Mouse (Mus musculus) intestine, embryonic 14.5 days (tissue): ENCODE data around the gene Ccl3. TPM values are rescaled to one million over a fixed set of nuclear protein-coding genes. Genes with fewer than 3 reads are reported as not detected.

Experiments
- ATAC-seq: fragments of 200-750 bp; cut with Nextera tagmentation; replicated peaks from 2 replicates; pipeline ENCODE4 v1.8.0; 2017; ENCODE audit warnings: low read depth, moderate number of reproducible peaks, moderate TSS enrichment, moderate library complexity; ENCODE audit not compliant: low FRiP score, low TSS enrichment
- DNase-seq: peaks from one replicate; pipeline ENCODE4 v3.0.0-alpha.2; 2018; ENCODE audit warnings: low spot score
- H3K27ac ChIP-seq: fragments of 300-500 bp; sonication (generic); 2 replicates; pipeline ENCODE4 v1.5.1; 2014; ENCODE audit warnings: low read depth, mild to moderate bottlenecking, control low read depth
- H3K27me3 ChIP-seq: fragments of 300-500 bp; sonication (generic); replicated peaks from 2 replicates; pipeline ENCODE4 v1.6.1; 2014; ENCODE audit warnings: low read length, control low read depth; ENCODE audit not compliant: control insufficient read depth, insufficient read depth
- H3K36me3 ChIP-seq: fragments of 300-500 bp; sonication (generic); 2 replicates; pipeline ENCODE4 v1.6.1; 2014; ENCODE audit warnings: low read length, control low read depth; ENCODE audit not compliant: control insufficient read depth, insufficient read depth
- H3K4me1 ChIP-seq: fragments of 300-500 bp; sonication (generic); replicated peaks from 2 replicates; pipeline ENCODE4 v1.6.1; 2014; ENCODE audit warnings: low read length, control low read depth, mixed read lengths; ENCODE audit not compliant: control insufficient read depth, insufficient read depth
- H3K4me2 ChIP-seq: fragments of 300-500 bp; sonication (generic); 2 replicates; pipeline ENCODE4 v1.6.1; 2014; ENCODE audit warnings: low read length
- H3K4me3 ChIP-seq: fragments of 300-500 bp; sonication (generic); 2 replicates; pipeline ENCODE4 v1.5.1; 2014; ENCODE audit warnings: low read depth, low read length, control low read depth, mixed read lengths
- H3K9ac ChIP-seq: fragments of 300-500 bp; sonication (generic); 2 replicates; pipeline ENCODE4 v1.6.1; 2014; ENCODE audit warnings: mild to moderate bottlenecking, low read length
- H3K9me3 ChIP-seq: fragments of 300-500 bp; sonication (generic); 2 replicates; pipeline ENCODE4 v1.6.1; 2016; ENCODE audit warnings: low read length, control low read depth; ENCODE audit not compliant: control insufficient read depth
- WGBS: fragments of 180-500 bp; shearing (Covaris S2); extraction: QIAGEN DNeasy Blood & Tissue Kit; methylation state at CpG from one replicate; pipeline ENCODE4 v1.1.7; 2014; 5-methylcytosine and 5-hydroxymethylcytosine counted together
- polyA plus RNA-seq: library from polyadenylated mRNA; unstranded; fragments of >200 nt; fragmentation: Nextera tagmentation; extraction: Ambion mirVana; gene quantifications from 2 replicates; pipeline ENCODE4 v1.2.1, GENCODE M21; 2014

Gene Ccl3
- polyA plus RNA-seq, 1 experiment from 2014 or later = 0.65 TPM

DNA sequence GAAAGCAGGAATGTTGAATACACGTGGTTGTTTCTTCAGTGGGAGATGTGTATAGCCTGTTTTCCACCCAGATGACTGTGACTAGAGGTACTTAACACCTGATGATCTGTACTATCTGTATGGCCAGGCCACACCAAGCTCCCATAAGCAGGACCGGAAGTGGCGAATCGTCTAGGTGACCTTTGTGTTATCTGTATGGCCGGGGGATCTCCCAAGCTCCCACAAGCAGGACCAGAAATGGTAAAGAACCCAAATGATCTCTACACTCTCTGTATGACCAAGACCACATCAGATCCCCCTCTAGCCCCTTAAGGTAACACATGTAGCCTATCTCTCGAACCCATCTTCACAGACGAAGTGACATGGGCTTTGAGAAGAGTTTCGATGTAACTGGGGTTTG lies 5.5 kb upstream of the Ccl3 start:
- Histone ChIP-seq H3K27me3 (no peaks in the 10 kb centered on the region), H3K4me3 (no peak overlapping the region), H3K4me2 (no peak overlapping the region), H3K36me3 (no peaks in the 10 kb centered on the region), H3K9ac (no peak overlapping the region), H3K4me1 (no peaks in the 10 kb centered on the region), H3K9me3 (no peaks in the 10 kb centered on the region), H3K27ac (no peak overlapping the region)
- ATAC-seq (no peak), DNase-seq (no peak)
- WGBS = 92% methylated on average over 8 of the region's 8 CpGs

DNA sequence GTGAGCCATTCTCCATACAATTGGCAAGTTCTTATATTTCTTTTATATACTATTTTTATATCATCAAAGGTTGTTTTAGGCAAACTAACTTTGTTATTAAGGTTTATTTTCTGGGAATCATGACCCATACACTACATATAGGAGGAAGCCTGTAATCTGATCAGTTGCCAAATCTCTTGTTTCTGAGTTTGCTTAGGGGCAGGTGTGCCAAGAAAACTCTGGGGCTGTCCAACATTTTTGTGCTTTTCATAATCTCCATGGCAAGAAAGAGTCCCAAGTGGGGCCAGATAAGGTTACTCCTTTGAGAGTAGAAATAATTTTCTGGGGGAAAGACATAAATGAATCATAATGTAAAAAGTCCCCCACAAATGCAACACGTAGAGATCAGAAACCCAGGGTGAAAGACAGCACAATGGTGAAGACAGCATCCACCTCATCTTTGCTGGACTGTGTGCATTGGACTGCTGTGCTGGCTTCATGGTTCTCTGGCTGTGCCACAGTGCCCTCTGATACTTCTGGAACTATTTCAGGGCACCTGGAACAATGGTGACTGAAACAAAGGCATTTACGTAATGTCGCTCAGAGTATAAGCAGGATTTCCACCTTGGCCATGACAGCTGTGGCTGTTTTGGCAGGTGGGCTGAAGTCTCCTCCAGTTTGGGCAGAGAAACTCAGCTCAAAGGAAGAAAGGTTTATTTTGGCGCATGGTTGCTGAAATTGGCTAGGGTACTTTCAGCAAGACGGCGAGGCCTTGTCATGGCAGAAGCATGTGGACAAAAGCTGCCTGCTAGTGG lies 2.6 kb downstream of the Ccl3 start:
- H3K27ac ChIP-seq = no peak overlapping the region
- no peaks in the 10 kb centered on the region for H3K9me3 ChIP-seq
- no peak overlapping the region for H3K9ac ChIP-seq
- no peak overlapping the region for H3K4me3 ChIP-seq
- no peaks in the 10 kb centered on the region for H3K36me3 ChIP-seq
- DNase-seq (no peak), ATAC-seq (no peak)
- 95% methylated on average over 6 of the region's 6 CpGs for WGBS
- no peaks in the 10 kb centered on the region for H3K4me1 ChIP-seq
- H3K27me3 ChIP-seq = no peaks in the 10 kb centered on the region
- no peak overlapping the region for H3K4me2 ChIP-seq

DNA sequence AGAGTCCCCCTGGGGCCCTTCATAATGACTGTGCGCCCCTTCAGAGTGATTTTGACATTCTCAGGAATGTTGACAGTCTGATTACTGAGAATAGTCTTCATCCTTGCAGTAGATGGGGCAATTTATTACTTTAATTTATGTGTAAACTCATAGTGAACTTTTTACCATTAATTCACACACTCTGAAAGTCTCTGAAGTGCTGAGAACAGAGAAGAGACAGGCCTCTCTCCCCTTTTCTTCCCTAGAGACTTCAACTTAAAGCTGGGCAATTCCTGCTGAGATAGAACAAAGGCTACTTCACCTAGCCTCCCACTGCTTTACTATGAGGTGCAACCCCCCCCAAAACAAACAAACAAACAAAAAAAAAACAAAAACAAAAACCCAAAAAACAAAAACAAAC lies 3.6 kb downstream of the Ccl3 start, which contains the start of gene Rpl9-ps1:
Gene Rpl9-ps1, minus strand, starts transcription at position 101 of the 400 bp plus-strand sequence.
- no peak for DNase-seq
- no peak for ATAC-seq
- no peaks in the 10 kb centered on the region for H3K4me1 ChIP-seq
- H3K9ac ChIP-seq = no peak within 1 kb of the TSS
- H3K9me3 ChIP-seq = no peaks in the 10 kb centered on the region
- H3K4me3 ChIP-seq = no peak within 1 kb of the TSS
- 97% methylated on average over 1 of the region's 1 CpGs for WGBS
- H3K4me2 ChIP-seq = no peak within 1 kb of the TSS
- no peaks in the 10 kb centered on the region for H3K36me3 ChIP-seq
- H3K27ac ChIP-seq = no peak within 1 kb of the TSS
- no peaks in the 10 kb centered on the region for H3K27me3 ChIP-seq

DNA sequence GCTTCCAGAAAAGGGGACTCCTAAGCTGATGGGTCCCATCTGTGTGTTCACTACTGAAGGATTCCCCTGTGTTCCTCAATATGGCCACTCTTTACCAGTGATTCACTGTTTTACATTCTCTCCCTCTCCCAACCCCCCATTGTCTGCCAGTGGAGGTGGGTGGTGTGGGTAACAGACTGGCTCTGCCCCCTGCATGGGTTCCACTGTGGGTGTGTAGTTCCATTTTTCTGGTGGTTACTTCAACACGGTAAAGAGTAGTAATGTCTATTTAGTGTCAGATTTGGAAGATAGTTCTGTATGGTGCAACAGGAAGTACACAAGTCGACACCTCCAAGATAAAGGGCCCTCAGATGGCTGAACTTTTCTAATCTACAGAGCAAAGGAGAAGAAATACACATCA lies 7.9 kb downstream of the Ccl3 start:
- H3K9me3 ChIP-seq = no peaks in the 10 kb centered on the region
- 62% methylated on average over 2 of the region's 2 CpGs for WGBS
- no peak for ATAC-seq

DNA sequence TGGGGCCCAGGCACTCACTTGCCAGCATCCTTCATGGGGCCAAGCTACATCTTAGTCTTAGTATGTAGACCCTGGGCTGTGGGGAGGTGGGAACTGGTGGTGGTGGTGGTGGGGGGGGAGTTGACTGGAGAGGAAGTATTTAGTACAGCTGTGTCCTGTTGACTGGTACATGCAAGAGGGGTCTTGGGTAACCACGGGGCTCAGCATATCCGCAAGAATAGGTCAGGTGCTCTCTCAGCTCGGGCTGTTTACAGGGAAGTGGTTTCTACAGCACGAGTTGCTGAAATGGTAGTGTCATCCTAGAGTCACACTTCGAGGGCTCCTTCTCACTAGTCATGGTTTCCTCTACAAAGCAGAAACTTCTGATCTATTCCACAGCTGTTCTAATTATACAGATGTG lies 9.0 kb downstream of the Ccl3 start:
- Histone ChIP-seq H3K27ac (no peak overlapping the region), H3K9me3 (no peaks in the 10 kb centered on the region), H3K4me2 (no peak overlapping the region), H3K4me1 (no peaks in the 10 kb centered on the region), H3K9ac (no peak overlapping the region), H3K27me3 (no peaks in the 10 kb centered on the region), H3K36me3 (no peaks in the 10 kb centered on the region), H3K4me3 (no peak overlapping the region)
- no peak for ATAC-seq
- DNase-seq = no peak
- WGBS = 85% methylated on average over 5 of the region's 5 CpGs

More for the DNA sequence above, 7.9 kb downstream of the Ccl3 start:
- DNase-seq = no peak
- Histone ChIP-seq H3K36me3 (no peaks in the 10 kb centered on the region), H3K9ac (no peak overlapping the region), H3K4me2 (no peak overlapping the region), H3K27me3 (no peaks in the 10 kb centered on the region), H3K4me3 (no peak overlapping the region), H3K27ac (no peak overlapping the region), H3K4me1 (no peaks in the 10 kb centered on the region)

DNA sequence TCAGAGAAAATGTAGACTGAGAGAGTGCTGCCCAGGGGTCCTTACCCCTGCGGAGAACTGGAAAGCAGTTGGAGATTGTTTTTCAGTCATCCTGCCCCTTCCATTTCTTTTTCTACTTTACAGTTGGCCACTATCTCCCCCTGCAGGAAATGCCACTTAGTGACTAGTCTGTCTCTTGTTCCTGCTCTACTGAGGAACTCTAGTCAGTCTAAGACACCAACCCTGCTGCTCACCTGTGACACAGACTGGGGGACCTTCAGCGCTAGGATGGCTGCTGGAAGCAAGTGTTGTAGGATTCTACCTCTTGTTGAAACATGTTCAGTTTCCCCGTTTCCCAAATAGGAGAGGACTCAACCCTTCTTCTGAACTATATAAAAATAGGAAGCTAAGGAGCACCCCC lies 9.6 kb downstream of the Ccl3 start:
- H3K4me2 ChIP-seq = no peak overlapping the region
- no peaks in the 10 kb centered on the region for H3K36me3 ChIP-seq
- no peak overlapping the region for H3K9ac ChIP-seq
- no peak overlapping the region for H3K27ac ChIP-seq
- 72% methylated on average over 3 of the region's 3 CpGs for WGBS
- ATAC-seq = no peak
- no peaks in the 10 kb centered on the region for H3K4me1 ChIP-seq
- H3K4me3 ChIP-seq = no peak overlapping the region
- DNase-seq = no peak
- no peaks in the 10 kb centered on the region for H3K9me3 ChIP-seq
- no peaks in the 10 kb centered on the region for H3K27me3 ChIP-seq

DNA sequence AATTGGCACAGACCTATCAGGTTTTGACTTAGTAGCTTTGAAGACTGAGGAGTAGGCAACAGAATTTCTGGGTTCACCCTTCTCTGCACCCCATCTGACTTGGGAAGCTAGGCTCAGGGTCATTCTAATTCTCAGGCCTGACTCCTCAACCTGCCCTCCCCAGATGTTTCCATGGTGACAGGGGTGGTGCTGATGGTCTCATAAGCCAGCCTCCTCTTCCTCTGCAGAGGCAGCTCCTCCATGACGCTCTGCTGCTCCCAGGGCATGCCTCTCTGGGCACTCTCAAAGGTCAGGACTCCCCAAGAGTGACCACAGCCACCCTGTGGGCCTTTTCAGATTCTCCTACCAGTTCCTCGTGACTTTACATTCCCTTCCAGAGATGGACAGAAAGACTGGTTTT lies 10.2 kb downstream of the Ccl3 start:
- ATAC-seq (no peak), DNase-seq (no peak)
- Histone ChIP-seq H3K9me3 (no peaks in the 10 kb centered on the region), H3K4me2 (no peak overlapping the region), H3K4me3 (no peak overlapping the region), H3K36me3 (no peaks in the 10 kb centered on the region), H3K9ac (no peak overlapping the region), H3K4me1 (no peaks in the 10 kb centered on the region), H3K27me3 (no peaks in the 10 kb centered on the region), H3K27ac (no peak overlapping the region)
- WGBS = 59% methylated on average over 2 of the region's 2 CpGs

DNA sequence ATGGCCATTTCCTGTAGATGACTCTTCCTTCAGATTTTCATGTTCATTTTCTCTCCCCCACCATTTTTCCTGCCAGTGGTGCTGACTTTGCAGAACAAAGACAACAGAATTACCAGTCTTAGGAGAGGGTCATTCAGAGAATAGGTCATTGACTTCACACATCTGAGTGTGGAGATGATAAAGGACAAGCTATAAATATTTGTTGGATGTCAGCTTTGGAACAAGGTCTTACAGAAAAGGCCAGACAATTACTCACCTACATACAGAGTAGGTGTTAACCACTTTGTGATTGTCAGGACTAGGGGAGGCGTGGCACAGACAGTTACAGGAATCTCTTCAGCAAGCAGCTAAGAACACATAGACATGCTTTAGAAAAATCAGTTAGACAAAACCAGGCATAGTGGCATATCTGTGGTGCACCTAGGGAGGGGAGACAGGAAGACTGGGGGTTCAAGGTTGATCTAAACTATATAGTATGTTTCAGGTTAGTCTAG lies 12.4 kb downstream of the Ccl3 start:
- H3K36me3 ChIP-seq = no peaks in the 10 kb centered on the region
- WGBS = 82% methylated on average over 1 of the region's 1 CpGs
- H3K27ac ChIP-seq = no peak overlapping the region
- H3K4me2 ChIP-seq = no peak overlapping the region
- no peak overlapping the region for H3K9ac ChIP-seq
- H3K27me3 ChIP-seq = no peaks in the 10 kb centered on the region
- H3K4me1 ChIP-seq = no peaks in the 10 kb centered on the region
- H3K9me3 ChIP-seq = no peaks in the 10 kb centered on the region
- ATAC-seq = no peak
- no peak overlapping the region for H3K4me3 ChIP-seq
- no peak for DNase-seq

DNA sequence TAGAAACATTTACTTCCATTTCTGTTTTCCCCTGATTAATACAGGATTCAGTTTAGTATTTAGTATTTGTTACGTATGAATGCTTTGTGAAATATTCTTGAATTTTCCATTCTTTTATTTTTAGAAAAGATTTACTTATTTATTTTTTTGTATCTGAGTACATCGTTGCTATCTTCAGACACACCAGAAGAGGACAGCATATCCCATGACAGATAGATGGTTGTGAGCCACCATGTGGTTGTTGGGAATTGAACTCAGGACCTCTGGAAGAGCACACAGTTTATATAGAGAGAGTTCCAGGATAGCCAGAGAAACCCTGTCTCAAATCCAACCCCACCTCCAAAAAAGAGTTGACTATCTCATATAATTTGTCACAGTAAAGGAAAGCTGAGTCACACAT lies 14.3 kb downstream of the Ccl3 start:
- no peak overlapping the region for H3K4me3 ChIP-seq
- no peak for ATAC-seq
- H3K36me3 ChIP-seq = no peaks in the 10 kb centered on the region
- no peaks in the 10 kb centered on the region for H3K9me3 ChIP-seq
- H3K9ac ChIP-seq = no peak overlapping the region
- no peaks in the 10 kb centered on the region for H3K4me1 ChIP-seq
- no peak overlapping the region for H3K27ac ChIP-seq
- no peak overlapping the region for H3K4me2 ChIP-seq
- H3K27me3 ChIP-seq = no peaks in the 10 kb centered on the region
- DNase-seq = no peak
- 94% methylated on average over 2 of the region's 2 CpGs for WGBS
